Comparison of ENCODE assay signal across 30 mouse cellular contexts in the genomic region with DNA sequence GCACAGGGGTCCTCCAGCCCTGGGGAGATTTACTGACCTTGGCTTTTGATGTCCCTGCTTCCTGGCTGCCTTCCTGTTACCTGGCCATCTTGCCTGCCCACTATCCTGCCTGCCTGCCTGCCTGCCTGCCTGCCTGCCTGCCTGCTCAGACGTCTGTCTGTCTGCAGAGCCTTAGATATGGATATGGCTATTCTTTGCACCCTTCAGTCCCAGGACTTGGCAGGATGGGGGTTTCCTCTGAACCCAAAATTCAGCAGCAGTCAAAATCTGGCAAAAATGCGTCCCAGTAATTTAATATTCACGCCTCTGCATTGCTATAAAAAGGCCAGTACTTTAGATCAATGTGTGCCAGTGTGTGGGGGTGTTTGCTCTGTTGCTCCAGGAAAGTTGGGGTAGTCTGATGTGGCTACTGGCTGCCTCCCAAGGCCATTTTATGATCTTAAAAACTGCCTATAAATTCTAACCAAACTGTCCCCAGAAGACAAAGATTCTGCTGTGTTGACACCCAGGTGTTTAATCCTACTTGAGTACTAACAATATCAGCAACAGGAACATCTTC.
A peak's percentile ranks its signal among the peaks of the same experiment; 100 is the strongest.
DNase-seq lines count a peak whose midpoint lies in the region; ATAC-seq and TF ChIP-seq lines count a peak whose summit lies in the region.
"Had no signal": no experiment of that assay in that cellular context is flagged by ENCODE, and none has a peak within 500 bp of the region (broad histone marks: within the 10 kb centered on the region; RNA-seq: fewer than 3 reads in every experiment).

No protein-coding gene starts in this region.

- TF ChIP-seq POLR2A in heart, adult 2 months (IDR thresholded peaks at IDR 0.05; ENCODE audit: insufficient read depth, low read depth, low read length), result no peak

- 70% methylated on average over 3 of the region's 3 CpGs for WGBS in embryonic facial prominence, embryonic 10.5 days
- WGBS in limb, embryonic 12.5 days, result 42% methylated on average over 3 of the region's 3 CpGs
- WGBS in heart, adult 2 months, result 44% methylated on average over 3 of the region's 3 CpGs

- no peak for ATAC-seq in limb, embryonic 12.5 days (ENCODE audit: insufficient number of reproducible peaks, insufficient read depth, low FRiP score, low TSS enrichment, low read depth)
- ATAC-seq: CD4-positive, CD25-positive, alpha-beta regulatory T cell, adult 4 months; forebrain, embryonic 15.5 days; inflammation-experienced regulatory T-cells, adult 6 months; lung, postnatal 0 days; midbrain, embryonic 13.5 days had no signal

- no peak overlapping the region for H3K4me3 ChIP-seq in embryonic facial prominence, embryonic 10.5 days
- no peak overlapping the region for H3K4me3 ChIP-seq in limb, embryonic 12.5 days (replicated peaks)
- no peak overlapping the region for H3K4me3 ChIP-seq in heart, adult 2 months
- H3K4me3 ChIP-seq: forebrain, embryonic 10.5 days; forebrain, embryonic 15.5 days; heart, embryonic 10.5 days; heart, embryonic 15.5 days; hindbrain, embryonic 15.5 days; liver, embryonic 13.5 days; midbrain, embryonic 13.5 days had no signal

- intact Hi-C loops in heart, adult 2 months (cut with DNase I), result no loop called here

- no peak overlapping the region for H3K9ac ChIP-seq in limb, embryonic 12.5 days (replicated peaks)
- H3K9ac ChIP-seq in heart, adult 2 months (ENCODE audit: low read depth, low read length), result no peak overlapping the region
- H3K9ac ChIP-seq: forebrain, embryonic 15.5 days; heart, embryonic 15.5 days; hindbrain, embryonic 15.5 days; liver, embryonic 13.5 days; midbrain, embryonic 13.5 days had no signal

- H3K4me1 ChIP-seq in embryonic facial prominence, embryonic 10.5 days, result peaks cover 9% of the 10 kb centered on the region
- peaks cover 57% of the 10 kb centered on the region for H3K4me1 ChIP-seq in limb, embryonic 12.5 days (replicated peaks)
- H3K4me1 ChIP-seq in heart, adult 2 months (ENCODE audit: control insufficient read depth, insufficient read depth, low read length), result peaks cover 10% of the 10 kb centered on the region
- H3K4me1 ChIP-seq: forebrain, embryonic 15.5 days; heart, embryonic 15.5 days; hindbrain, embryonic 15.5 days; liver, embryonic 13.5 days; midbrain, embryonic 13.5 days had no signal

- no peaks in the 10 kb centered on the region for H3K36me3 ChIP-seq in embryonic facial prominence, embryonic 10.5 days (replicated peaks)
- no peaks in the 10 kb centered on the region for H3K36me3 ChIP-seq in limb, embryonic 12.5 days
- peaks cover 5% of the 10 kb centered on the region; the same call in 1 of the 2 replicates for H3K36me3 ChIP-seq in heart, adult 2 months (ENCODE audit: control insufficient read depth, insufficient read depth, low read length)
- H3K36me3 ChIP-seq: forebrain, embryonic 10.5 days; forebrain, embryonic 15.5 days; heart, embryonic 10.5 days; heart, embryonic 15.5 days; hindbrain, embryonic 15.5 days; liver, embryonic 13.5 days; midbrain, embryonic 13.5 days had no signal

- H3K79me2 ChIP-seq in heart, adult 2 months (replicated peaks; ENCODE audit: control insufficient read depth, insufficient read depth, low read length), result peaks cover 6% of the 10 kb centered on the region; the same call in 1 of the 2 replicates

- H3K4me2 ChIP-seq in limb, embryonic 12.5 days, result no peak overlapping the region
- H3K4me2 ChIP-seq: forebrain, embryonic 15.5 days; heart, embryonic 15.5 days; hindbrain, embryonic 15.5 days; liver, embryonic 13.5 days; midbrain, embryonic 13.5 days had no signal

- peak; percentile 22 to 71 for DNase-seq in layer of hippocampus, adult 18-20 months (ENCODE audit: low spot score in 2 of 2)
- DNase-seq in layer of hippocampus, adult 9-10 months (ENCODE audit: low spot score), result no peak
- peak; percentile 71 for DNase-seq in brain, adult 2 months (ENCODE audit: low read depth, low spot score)
- no peak for DNase-seq in embryonic facial prominence, embryonic 10.5 days (ENCODE audit: low spot score)
- DNase-seq in spleen, postnatal 10 days (ENCODE audit: low spot score in 2 of 2), result no peak
- no peak for DNase-seq in heart, adult 2 months
- DNase-seq: adrenal gland, postnatal 14 days; cerebellum, adult 18-20 months; cerebellum, postnatal 10 days; gastrocnemius, postnatal 10 days; heart, postnatal 4 days; kidney, adult 2 months; kidney, postnatal 4 days; liver, embryonic 13.5 days; lung, adult 18-20 months; lung, postnatal 4 days; right cerebral cortex, postnatal 25 days; thymus, adult 18-20 months; thymus, postnatal 25 days had no signal

- H3K27me3 ChIP-seq in embryonic facial prominence, embryonic 10.5 days (replicated peaks; ENCODE audit: low read depth, poor library complexity, severe bottlenecking), result no peaks in the 10 kb centered on the region
- H3K27me3 ChIP-seq in limb, embryonic 12.5 days, result no peaks in the 10 kb centered on the region
- H3K27me3 ChIP-seq in heart, adult 2 months (ENCODE audit: control insufficient read depth, insufficient read depth, low read length), result no peaks in the 10 kb centered on the region
- H3K27me3 ChIP-seq: forebrain, embryonic 15.5 days; heart, embryonic 15.5 days; hindbrain, embryonic 15.5 days; liver, embryonic 13.5 days had no signal

- H3K9me3 ChIP-seq in embryonic facial prominence, embryonic 10.5 days, result no peaks in the 10 kb centered on the region
- no peaks in the 10 kb centered on the region for H3K9me3 ChIP-seq in limb, embryonic 12.5 days
- H3K9me3 ChIP-seq: forebrain, embryonic 10.5 days; forebrain, embryonic 15.5 days; heart, embryonic 10.5 days; heart, embryonic 15.5 days; hindbrain, embryonic 15.5 days; liver, embryonic 13.5 days; megakaryocyte, embryonic 14.5 days; midbrain, embryonic 13.5 days had no signal

- TF ChIP-seq CTCF in heart, adult 2 months (IDR thresholded peaks at IDR 0.05), result no peak

- no peak for TF ChIP-seq EP300 in heart, adult 2 months (IDR thresholded peaks at IDR 0.05; ENCODE audit: insufficient read depth, low read depth, low read length)

- 0 out of 2 replicates have a peak overlapping the region, but pooled peaks have one; percentile 24 for H3K27ac ChIP-seq in embryonic facial prominence, embryonic 10.5 days (replicated peaks)
- peak overlapping the region; percentile 14; the same call in 1 of the 2 replicates for H3K27ac ChIP-seq in limb, embryonic 12.5 days
- H3K27ac ChIP-seq in heart, adult 2 months, result no peak overlapping the region
- H3K27ac ChIP-seq: forebrain, embryonic 10.5 days; forebrain, embryonic 15.5 days; heart, embryonic 10.5 days; heart, embryonic 15.5 days; hindbrain, embryonic 15.5 days; liver, embryonic 13.5 days; midbrain, embryonic 13.5 days had no signal

Comparison
In these comparisons a context has a peak if more than half of its experiments do, and no peak if none do; other contexts are left out.
1. DNase-seq: peak in layer of hippocampus, adult 18-20 months (2 of 2) and brain, adult 2 months (single experiment); none in layer of hippocampus, adult 9-10 months (single experiment), embryonic facial prominence, embryonic 10.5 days (single experiment), spleen, postnatal 10 days (0 of 2) and heart, adult 2 months (0 of 2).